Mouse (Mus musculus): Measurements from ENCODE around the gene C2cd5. TPM values are rescaled to one million over a fixed set of nuclear protein-coding genes. Genes with fewer than 3 reads are reported as not detected.

C2cd5 gene
- polyA plus RNA-seq, 1 experiment from 2014 or later, result 26.7 TPM

- Histone ChIP-seq H3K36me3 (ENCODE audit: control insufficient read depth, insufficient read depth, low read length) (no peaks in the 10 kb centered on the region), H3K27me3 (ENCODE audit: control insufficient read depth, insufficient read depth, low read depth, low read length) (no peaks in the 10 kb centered on the region), H3K9me3 (ENCODE audit: control insufficient read depth, low read length) (no peaks in the 10 kb centered on the region), H3K4me3 (ENCODE audit: low read length) (no peak overlapping the region), H3K4me1 (replicated peaks; ENCODE audit: control insufficient read depth, insufficient read depth, low read length) (no peaks in the 10 kb centered on the region), H3K27ac (ENCODE audit: low read length) (no peak overlapping the region), H3K9ac (ENCODE audit: low read length) (no peak overlapping the region), H3K4me2 (ENCODE audit: low read depth, low read length) (no peak overlapping the region)
- WGBS, result 86% methylated on average over 7 of the region's 7 CpGs
- no peak for ATAC-seq (ENCODE audit: low read depth)
Measured at GRCm38 (mm10) chr6:142973289-142973688, 126.7 kb downstream of the C2cd5 start.

DNA sequence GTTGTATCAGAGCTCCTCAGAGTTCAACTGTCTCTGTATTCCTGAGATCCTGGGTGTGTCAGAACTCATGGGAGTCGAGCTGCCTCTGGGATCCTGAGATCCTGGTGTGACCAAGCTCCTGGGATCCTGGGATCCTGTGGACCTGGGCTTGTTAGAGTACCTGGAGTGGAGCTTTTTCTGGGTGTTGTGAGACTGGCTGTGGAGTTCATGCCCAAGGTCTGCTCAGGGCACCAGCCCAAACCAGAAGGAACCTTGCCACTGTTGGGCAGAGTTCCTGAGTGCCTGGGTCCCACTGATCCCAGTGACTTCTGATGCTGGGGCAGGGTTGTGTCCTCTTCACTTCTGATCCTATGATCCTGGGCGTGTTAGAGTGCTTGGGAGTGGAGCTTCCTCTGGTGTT, 127.7 kb downstream of the C2cd5 start:
- Histone ChIP-seq H3K27me3 (ENCODE audit: control insufficient read depth, insufficient read depth, low read depth, low read length) (no peaks in the 10 kb centered on the region), H3K9me3 (ENCODE audit: control insufficient read depth, low read length) (no peaks in the 10 kb centered on the region), H3K4me2 (ENCODE audit: low read depth, low read length) (no peak overlapping the region), H3K27ac (ENCODE audit: low read length) (no peak overlapping the region), H3K4me3 (ENCODE audit: low read length) (no peak overlapping the region), H3K4me1 (replicated peaks; ENCODE audit: control insufficient read depth, insufficient read depth, low read length) (no peaks in the 10 kb centered on the region), H3K36me3 (ENCODE audit: control insufficient read depth, insufficient read depth, low read length) (no peaks in the 10 kb centered on the region), H3K9ac (ENCODE audit: low read length) (no peak overlapping the region)
- 51% methylated on average over 2 of the region's 2 CpGs for WGBS
- ATAC-seq (ENCODE audit: low read depth), result no peak

- Histone ChIP-seq H3K4me2 (ENCODE audit: low read depth, low read length) (no peak overlapping the region), H3K36me3 (ENCODE audit: control insufficient read depth, insufficient read depth, low read length) (no peaks in the 10 kb centered on the region), H3K4me3 (ENCODE audit: low read length) (no peak overlapping the region), H3K9me3 (ENCODE audit: control insufficient read depth, low read length) (no peaks in the 10 kb centered on the region), H3K9ac (ENCODE audit: low read length) (no peak overlapping the region), H3K27me3 (ENCODE audit: control insufficient read depth, insufficient read depth, low read depth, low read length) (peaks cover 19% of the 10 kb centered on the region), H3K4me1 (replicated peaks; ENCODE audit: control insufficient read depth, insufficient read depth, low read length) (peaks cover 5% of the 10 kb centered on the region; the same call in 1 of the 2 replicates), H3K27ac (ENCODE audit: low read length) (no peak overlapping the region)
- WGBS, result 86% methylated on average over 1 of the region's 1 CpGs
- no peak for ATAC-seq (ENCODE audit: low read depth)
Measured at GRCm38 (mm10) chr6:142967407-142967806, 132.5 kb downstream of the C2cd5 start.

GRCm38 (mm10) chr6:142964531-142965385, 135.2 kb downstream of the C2cd5 start:
- Histone ChIP-seq H3K9me3 (ENCODE audit: control insufficient read depth, low read length) (no peaks in the 10 kb centered on the region), H3K27me3 (ENCODE audit: control insufficient read depth, insufficient read depth, low read depth, low read length) (peaks cover 19% of the 10 kb centered on the region), H3K4me2 (ENCODE audit: low read depth, low read length) (peak overlapping the region; percentile 99), H3K4me3 (ENCODE audit: low read length) (peak overlapping the region; percentile 56), H3K27ac (ENCODE audit: low read length) (no peak overlapping the region), H3K36me3 (ENCODE audit: control insufficient read depth, insufficient read depth, low read length) (no peaks in the 10 kb centered on the region), H3K4me1 (replicated peaks; ENCODE audit: control insufficient read depth, insufficient read depth, low read length) (peaks cover 5% of the 10 kb centered on the region; the same call in 1 of the 2 replicates), H3K9ac (ENCODE audit: low read length) (peak overlapping the region; percentile 56)
- under 1% methylated on average over 39 of the region's 39 CpGs for WGBS
- ATAC-seq (ENCODE audit: low read depth), result peak; percentile 86

GRCm38 (mm10) chr6:142964076-142964530, 135.8 kb downstream of the C2cd5 start, which contains the start of gene St8sia1:
Gene St8sia1, minus strand, starts transcription at chr6:142964452.
- under 1% methylated on average over 45 of the region's 45 CpGs for WGBS
- Histone ChIP-seq H3K27me3 (ENCODE audit: control insufficient read depth, insufficient read depth, low read depth, low read length) (peaks cover 19% of the 10 kb centered on the region), H3K9ac (ENCODE audit: low read length) (peak within 1 kb of the TSS; percentile 56), H3K36me3 (ENCODE audit: control insufficient read depth, insufficient read depth, low read length) (no peaks in the 10 kb centered on the region), H3K9me3 (ENCODE audit: control insufficient read depth, low read length) (no peaks in the 10 kb centered on the region), H3K4me2 (ENCODE audit: low read depth, low read length) (peak within 1 kb of the TSS; percentile 99), H3K27ac (ENCODE audit: low read length) (no peak within 1 kb of the TSS), H3K4me3 (ENCODE audit: low read length) (peak within 1 kb of the TSS; percentile 56), H3K4me1 (replicated peaks; ENCODE audit: control insufficient read depth, insufficient read depth, low read length) (peaks cover 5% of the 10 kb centered on the region; the same call in 1 of the 2 replicates)
- ATAC-seq (ENCODE audit: low read depth), result peak; percentile 57

DNA sequence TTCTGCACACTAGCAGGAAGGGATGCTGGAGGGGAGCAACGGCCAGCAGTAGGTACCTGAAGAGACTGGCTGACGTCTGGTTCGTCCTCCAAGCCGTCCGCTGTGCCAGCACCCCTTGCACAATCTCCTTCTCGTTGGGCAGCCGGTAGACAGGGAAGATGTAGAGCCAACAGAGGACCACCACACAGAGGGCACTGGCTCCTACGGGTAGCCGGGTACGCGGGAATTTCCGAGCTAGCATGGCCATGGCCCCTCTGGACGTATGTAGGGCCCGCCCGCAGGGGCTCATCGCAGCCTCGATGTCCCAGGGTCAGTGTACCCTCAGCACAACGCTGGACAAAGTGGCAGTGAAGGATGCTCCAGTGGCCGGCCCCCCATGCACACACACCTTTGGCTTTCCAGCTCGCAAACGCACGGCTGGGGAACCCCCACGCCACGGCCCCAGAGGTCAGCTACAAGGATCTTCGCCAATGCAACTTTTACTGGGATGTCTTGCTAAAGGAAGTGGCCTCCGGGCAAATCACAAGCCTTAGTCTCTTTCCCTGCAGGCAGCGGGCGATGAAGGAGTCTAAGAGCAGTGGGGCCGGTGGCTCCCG, 136.4 kb downstream of the C2cd5 start:
- Histone ChIP-seq H3K9me3 (ENCODE audit: control insufficient read depth, low read length) (no peaks in the 10 kb centered on the region), H3K9ac (ENCODE audit: low read length) (no peak overlapping the region), H3K27me3 (ENCODE audit: control insufficient read depth, insufficient read depth, low read depth, low read length) (peaks cover 19% of the 10 kb centered on the region), H3K36me3 (ENCODE audit: control insufficient read depth, insufficient read depth, low read length) (no peaks in the 10 kb centered on the region), H3K4me1 (replicated peaks; ENCODE audit: control insufficient read depth, insufficient read depth, low read length) (peaks cover 5% of the 10 kb centered on the region; the same call in 1 of the 2 replicates), H3K4me2 (ENCODE audit: low read depth, low read length) (peak overlapping the region; percentile 99), H3K4me3 (ENCODE audit: low read length) (peak overlapping the region; percentile 56), H3K27ac (ENCODE audit: low read length) (no peak overlapping the region)
- ATAC-seq (ENCODE audit: low read depth), result no peak
- 25% methylated on average over 30 of the region's 30 CpGs for WGBS

DNA sequence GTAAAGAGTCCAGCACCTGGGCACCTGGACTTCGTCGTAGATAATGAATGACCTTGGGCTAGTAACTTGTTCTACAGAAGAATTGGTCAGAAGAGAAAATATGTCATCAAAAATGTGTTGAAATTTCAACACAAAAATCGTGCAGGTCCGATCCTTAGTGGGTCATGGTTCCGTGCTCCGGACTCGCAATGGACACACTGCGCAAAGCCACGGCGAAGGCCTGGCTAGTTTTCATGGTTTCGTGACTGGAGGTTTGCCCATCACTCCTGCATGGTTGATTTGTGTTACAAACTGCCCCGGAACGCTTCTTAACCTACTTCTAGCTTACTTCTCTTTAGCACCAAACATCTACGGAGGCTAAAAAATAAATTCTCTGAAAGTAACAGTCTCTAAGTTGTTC, 137.1 kb downstream of the C2cd5 start:
- H3K4me1 ChIP-seq (replicated peaks; ENCODE audit: control insufficient read depth, insufficient read depth, low read length), result peaks cover 5% of the 10 kb centered on the region; the same call in 1 of the 2 replicates
- no peak overlapping the region for H3K4me3 ChIP-seq (ENCODE audit: low read length)
- no peak overlapping the region for H3K4me2 ChIP-seq (ENCODE audit: low read depth, low read length)
- H3K9ac ChIP-seq (ENCODE audit: low read length), result no peak overlapping the region
- 89% methylated on average over 14 of the region's 14 CpGs for WGBS
- no peaks in the 10 kb centered on the region for H3K36me3 ChIP-seq (ENCODE audit: control insufficient read depth, insufficient read depth, low read length)
- no peak overlapping the region for H3K27ac ChIP-seq (ENCODE audit: low read length)
- peaks cover 19% of the 10 kb centered on the region for H3K27me3 ChIP-seq (ENCODE audit: control insufficient read depth, insufficient read depth, low read depth, low read length)
- ATAC-seq (ENCODE audit: low read depth), result no peak
- no peaks in the 10 kb centered on the region for H3K9me3 ChIP-seq (ENCODE audit: control insufficient read depth, low read length)

- ATAC-seq (ENCODE audit: low read depth), result no peak
- WGBS, result 77% methylated on average over 10 of the region's 10 CpGs
- no peak overlapping the region for H3K4me2 ChIP-seq (ENCODE audit: low read depth, low read length)
Measured at GRCm38 (mm10) chr6:142962476-142962875, 137.5 kb downstream of the C2cd5 start.

DNA sequence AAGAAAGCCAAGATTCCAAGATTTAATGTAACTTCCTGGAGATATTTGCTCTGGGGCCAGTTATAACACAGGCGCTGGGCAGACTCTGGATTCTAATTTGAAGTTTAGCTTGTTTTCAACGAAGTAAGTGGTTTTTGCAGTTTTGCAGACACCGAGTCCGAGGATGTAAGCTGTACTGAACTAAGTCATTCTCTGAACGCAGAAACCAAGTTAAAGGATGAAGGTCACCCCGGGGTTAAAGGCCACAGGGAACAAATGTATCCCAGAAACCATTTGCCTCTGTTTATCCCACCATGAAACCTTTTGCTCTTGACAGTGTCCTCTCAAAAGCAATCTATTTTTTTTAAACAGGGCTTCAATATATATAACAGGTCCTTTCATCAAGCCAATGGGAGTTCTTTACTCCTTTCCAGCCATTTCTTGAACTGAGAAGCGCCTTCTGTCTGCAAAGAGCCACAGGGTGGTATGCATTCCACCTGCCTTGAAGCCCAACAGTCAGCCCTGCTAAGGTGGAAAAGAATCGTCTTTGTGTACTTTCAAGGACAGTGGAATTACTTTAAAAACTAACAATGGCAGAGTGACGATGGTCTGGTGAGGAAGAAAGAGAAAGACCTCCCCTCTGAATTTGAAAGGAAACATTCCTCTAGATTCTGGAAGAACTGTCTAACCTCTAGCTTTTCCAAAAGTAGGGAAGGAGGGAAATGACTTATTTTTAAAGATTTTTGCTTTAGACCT, 138.1 kb downstream of the C2cd5 start:
- H3K36me3 ChIP-seq (ENCODE audit: control insufficient read depth, insufficient read depth, low read length), result no peaks in the 10 kb centered on the region
- no peak overlapping the region for H3K4me3 ChIP-seq (ENCODE audit: low read length)
- ATAC-seq (ENCODE audit: low read depth), result no peak
- no peak overlapping the region for H3K27ac ChIP-seq (ENCODE audit: low read length)
- H3K4me2 ChIP-seq (ENCODE audit: low read depth, low read length), result no peak overlapping the region
- H3K9ac ChIP-seq (ENCODE audit: low read length), result no peak overlapping the region
- H3K4me1 ChIP-seq (replicated peaks; ENCODE audit: control insufficient read depth, insufficient read depth, low read length), result peaks cover 5% of the 10 kb centered on the region; the same call in 1 of the 2 replicates
- peaks cover 19% of the 10 kb centered on the region for H3K27me3 ChIP-seq (ENCODE audit: control insufficient read depth, insufficient read depth, low read depth, low read length)
- H3K9me3 ChIP-seq (ENCODE audit: control insufficient read depth, low read length), result no peaks in the 10 kb centered on the region
- 67% methylated on average over 9 of the region's 9 CpGs for WGBS

More at GRCm38 (mm10) chr6:142962476-142962875, 137.5 kb downstream of the C2cd5 start:
- peaks cover 19% of the 10 kb centered on the region for H3K27me3 ChIP-seq (ENCODE audit: control insufficient read depth, insufficient read depth, low read depth, low read length)
- H3K9me3 ChIP-seq (ENCODE audit: control insufficient read depth, low read length), result no peaks in the 10 kb centered on the region
- H3K4me1 ChIP-seq (replicated peaks; ENCODE audit: control insufficient read depth, insufficient read depth, low read length), result peaks cover 5% of the 10 kb centered on the region; the same call in 1 of the 2 replicates
- H3K36me3 ChIP-seq (ENCODE audit: control insufficient read depth, insufficient read depth, low read length), result no peaks in the 10 kb centered on the region
- no peak overlapping the region for H3K4me3 ChIP-seq (ENCODE audit: low read length)
- H3K27ac ChIP-seq (ENCODE audit: low read length), result no peak overlapping the region
- H3K9ac ChIP-seq (ENCODE audit: low read length), result no peak overlapping the region

All from lung, embryonic 16.5 days (tissue).